Mouse (Mus musculus): ENCODE measurements at regions not wholly inside any gene's neighbourhood (a gene's known extent, or its start where the extent isn't known, plus 50 kb on each side); places are given as distances from the start of the nearest gene placed in this dataset.

DNA sequence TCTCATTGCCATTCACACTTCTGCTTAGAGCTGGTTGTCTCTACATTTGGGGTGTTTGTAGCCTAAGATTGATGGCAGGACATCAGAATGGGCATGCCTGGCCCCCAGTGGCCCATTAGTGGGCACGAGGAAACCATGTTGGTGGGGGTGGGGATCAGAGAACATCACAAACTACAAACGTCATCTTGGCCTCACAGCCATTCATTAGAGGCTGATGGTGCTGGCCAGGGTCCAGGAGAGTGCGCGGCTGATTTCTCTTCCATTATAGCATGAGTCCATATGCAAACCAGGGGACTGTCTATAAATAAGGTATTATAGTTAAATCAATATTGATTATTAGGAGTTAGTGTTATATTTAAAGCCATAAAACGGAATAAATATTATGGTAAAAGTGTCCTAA is 67.9 kb downstream of the 3100002H09Rik start:
- no peak for DNase-seq (ENCODE audit: low read depth, low spot score)

DNA sequence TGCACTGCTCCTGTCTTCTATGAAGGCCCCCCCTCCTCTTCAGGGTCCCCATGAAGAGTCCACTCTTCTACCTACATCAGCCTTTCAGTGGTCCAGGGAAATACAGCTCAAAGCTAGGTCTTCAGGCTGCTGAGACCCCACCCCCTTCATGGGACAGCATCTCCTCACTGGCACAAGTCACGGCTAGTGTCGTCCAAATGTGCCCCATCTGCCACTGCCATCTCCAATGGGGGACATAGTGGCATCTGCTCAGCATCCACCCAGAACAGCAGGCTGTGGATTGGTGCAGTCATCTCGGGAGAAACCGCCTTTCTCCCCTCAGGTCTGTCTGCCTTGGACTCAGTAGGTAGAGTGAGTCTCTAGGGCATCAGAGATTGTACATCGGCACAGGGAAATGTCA is 72.1 kb downstream of the 3100002H09Rik start:
- no peak for DNase-seq (ENCODE audit: low read depth, low spot score)

DNA sequence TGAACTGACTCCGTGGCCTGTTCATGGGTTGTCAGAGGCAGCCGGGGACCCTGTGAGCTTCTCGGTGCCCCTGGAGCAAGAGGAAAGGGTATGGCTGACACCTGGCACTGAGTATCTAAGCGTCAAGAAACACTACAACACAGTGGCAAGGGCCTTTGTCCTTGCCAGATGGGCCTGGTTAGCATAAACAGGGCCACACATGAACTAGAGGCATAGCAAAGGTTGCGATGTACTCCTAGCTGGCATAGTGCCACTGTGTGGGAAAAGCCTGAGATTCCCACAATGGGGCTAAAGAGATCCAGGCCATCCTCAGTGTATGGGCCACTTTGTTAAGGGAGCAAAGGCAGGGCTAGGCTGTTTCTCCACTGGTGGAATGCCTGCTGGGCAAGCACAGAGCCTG is 72.9 kb downstream of the 3100002H09Rik start:
- no peak for DNase-seq (ENCODE audit: low read depth, low spot score)

DNA sequence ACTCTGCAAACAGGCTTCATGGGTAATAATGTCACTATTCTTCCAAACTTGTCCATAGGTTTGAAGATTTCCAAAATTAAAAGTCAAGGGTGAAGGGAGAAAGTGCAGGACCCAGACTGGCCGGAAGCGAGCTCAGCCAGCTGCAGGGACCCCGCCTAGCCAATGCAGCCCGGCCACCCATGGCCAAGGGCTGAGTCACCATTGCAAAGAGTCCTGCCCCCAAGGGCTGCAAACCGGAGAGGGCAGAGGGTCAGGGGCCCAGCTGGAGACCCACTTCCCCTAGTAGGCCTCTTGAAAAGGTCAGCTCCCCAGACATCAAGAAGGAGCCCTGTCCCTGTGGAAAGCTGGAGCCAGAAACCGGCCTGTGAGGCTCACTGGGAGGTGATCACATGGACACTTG is 77.0 kb downstream of the 3100002H09Rik start:
- DNase-seq (ENCODE audit: low read depth, low spot score), result no peak

DNA sequence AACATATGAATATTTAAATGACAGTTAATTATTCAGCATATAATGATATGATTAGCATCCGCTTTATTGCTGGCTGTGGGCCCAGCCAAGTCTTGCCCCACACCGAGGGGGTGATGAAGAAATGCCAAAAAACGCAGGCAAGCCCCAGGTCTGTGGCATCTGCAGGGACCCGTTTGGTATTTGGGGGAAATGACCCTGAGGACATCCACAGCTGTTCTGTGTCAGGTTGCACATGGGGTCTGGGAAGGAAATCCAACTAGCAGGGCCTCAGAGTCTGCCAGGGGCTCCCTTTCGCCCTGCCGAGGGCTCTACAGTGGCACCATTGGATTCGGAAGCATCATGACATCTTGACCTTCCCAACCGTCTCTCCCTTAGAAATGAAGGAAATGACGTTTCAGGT is 80.0 kb downstream of the 3100002H09Rik start:
- no peak for DNase-seq (ENCODE audit: low read depth, low spot score)

DNA sequence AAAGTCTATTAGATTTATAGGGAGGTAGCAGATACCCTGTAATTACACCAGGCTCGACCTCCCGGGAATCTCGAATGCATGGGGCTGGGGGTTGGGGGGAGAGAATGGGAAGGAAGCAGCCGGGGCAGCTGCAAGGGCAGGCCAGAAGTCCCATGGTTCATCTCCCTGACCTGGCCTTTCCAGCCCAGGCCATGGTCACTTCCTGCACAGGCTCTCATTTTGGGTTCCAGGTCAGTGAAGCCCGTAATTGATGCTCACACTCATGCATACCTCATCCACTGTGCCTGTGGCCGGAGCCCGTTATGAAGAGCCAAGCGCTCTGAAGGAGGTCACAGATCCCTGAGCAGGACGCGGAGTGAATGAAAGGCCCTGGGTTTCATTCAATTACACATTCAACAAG is 83.8 kb downstream of the 3100002H09Rik start:
- DNase-seq (ENCODE audit: low read depth, low spot score), result peak; percentile 6

DNA sequence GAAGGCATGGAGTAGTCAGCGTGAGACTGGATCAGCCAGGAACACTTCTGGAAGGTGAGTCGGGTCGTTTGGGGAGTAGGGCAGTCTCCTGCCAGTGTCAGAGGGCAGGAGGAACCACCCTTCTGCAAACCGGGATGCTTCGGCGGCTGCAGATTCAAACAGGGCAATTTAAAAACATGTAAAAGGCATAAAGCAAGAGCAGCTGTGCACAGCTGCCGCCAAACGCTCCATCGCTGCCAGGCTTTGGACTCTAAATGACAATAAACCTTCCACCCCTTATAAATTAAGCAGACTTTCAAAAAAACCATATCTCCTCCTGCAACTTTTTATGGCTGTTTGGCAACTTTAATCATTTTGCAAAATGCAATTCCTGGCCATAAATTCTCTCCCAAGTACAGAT is 84.2 kb downstream of the 3100002H09Rik start:
- peak; percentile 27 for DNase-seq (ENCODE audit: low read depth, low spot score)

DNA sequence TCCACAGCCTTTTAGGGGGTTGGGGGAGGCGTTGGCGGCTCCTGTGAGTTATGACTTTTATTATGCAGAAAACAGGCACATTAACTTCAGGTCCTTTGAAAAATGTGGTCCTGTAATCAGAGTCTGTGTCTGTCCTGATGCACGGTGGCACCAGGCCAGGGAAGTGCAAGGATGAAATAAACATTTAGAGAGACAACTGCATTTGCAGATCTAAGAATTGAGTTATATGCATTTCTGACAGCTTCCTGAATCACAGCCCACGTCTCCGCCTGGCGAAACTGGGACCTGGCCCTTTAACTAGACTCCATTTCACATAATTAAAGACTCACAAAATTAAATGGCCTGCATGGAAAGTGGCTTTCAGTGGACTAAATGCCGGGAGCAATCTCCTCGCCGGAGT is 90.3 kb downstream of the 3100002H09Rik start:
- DNase-seq (ENCODE audit: low read depth, low spot score), result no peak

DNA sequence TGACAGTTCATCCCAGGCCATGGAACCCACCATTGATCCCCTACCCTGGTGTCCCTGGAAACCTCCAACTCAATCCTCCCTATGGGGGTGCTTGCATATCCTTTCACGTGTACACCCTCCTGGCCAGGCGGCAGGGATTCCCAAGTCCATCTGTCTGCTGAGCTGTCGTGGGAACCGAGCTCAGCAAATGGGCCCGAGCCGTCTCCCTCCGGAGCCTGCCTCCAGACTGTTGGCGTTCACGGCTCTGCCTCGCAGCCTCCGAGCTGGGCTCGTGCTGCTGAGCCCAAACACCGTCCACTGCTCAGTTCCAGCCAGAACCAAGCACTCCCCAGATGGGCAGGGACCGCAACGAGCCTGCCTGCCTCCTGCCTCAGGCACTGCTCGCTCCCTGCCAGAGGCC is 98.8 kb downstream of the 3100002H09Rik start:
- no peak for DNase-seq (ENCODE audit: low read depth, low spot score)

DNA sequence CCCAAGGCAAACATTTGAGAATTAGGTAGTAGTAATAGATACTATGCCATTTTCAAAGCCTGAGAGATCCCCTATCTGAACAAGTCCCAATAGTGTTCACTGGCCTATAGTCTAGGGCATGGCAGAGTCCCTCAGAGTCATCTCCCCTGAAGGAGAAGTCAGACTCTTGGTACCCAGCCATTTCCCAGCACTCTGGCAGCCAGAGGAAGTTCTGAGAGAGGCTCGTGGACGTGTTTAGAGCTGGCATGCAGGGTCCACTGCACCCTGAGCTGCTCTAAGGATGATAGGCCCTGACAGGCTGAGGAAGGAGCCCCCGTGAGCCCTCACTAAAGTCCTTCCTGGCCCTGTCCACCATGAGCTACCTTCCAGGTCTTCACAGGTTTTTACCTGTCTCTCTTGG is 99.8 kb downstream of the 3100002H09Rik start:
- DNase-seq (ENCODE audit: low read depth, low spot score), result no peak

DNA sequence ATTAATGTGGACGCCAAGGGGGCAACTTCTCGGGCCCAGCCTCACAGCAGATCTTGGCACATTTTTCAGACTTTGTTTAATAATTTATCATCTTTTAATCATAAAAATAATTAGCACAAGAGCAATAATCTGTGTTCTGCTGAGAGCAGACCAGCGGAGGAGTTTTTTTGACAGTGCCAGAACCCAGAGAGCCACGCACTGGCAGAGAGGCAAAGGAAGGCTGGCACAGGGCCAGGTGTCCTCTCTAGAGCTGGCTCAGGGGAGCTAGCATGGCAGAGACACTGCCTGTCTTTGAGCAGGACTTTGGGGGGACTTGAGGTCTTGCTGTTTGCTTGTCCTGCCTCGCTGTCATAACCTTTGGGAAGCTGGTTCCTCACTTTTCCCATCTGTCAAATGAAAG is 100.9 kb downstream of the 3100002H09Rik start:
- DNase-seq (ENCODE audit: low read depth, low spot score), result no peak

DNA sequence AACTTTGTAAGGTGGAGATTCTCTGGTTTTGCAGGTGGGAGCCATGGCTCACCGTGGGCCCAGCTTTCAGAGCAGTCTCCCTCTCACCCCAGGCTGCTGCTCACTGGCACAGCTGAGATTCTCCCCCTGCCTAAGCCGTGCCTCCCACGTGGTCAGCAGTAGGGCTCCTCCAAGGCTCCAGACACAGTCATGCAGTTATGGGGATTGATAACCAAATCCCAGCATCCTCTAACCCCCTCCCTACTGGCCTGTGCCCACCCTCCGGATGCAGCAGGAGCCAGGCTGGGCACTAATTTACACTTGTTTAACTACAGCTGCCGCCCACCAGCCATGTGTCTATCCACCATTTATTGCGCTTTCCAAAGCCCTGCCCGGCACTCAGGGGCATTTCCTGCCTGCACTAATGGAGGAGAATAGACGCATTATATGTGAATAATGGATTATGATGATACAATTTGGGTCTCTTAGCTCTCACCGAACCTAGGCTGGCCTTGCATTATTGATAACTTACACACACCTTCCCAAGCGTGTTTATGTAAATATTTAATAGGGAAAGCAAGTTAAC is 104.4 kb downstream of the 3100002H09Rik start:
- DNase-seq (ENCODE audit: low read depth, low spot score), result no peak

DNA sequence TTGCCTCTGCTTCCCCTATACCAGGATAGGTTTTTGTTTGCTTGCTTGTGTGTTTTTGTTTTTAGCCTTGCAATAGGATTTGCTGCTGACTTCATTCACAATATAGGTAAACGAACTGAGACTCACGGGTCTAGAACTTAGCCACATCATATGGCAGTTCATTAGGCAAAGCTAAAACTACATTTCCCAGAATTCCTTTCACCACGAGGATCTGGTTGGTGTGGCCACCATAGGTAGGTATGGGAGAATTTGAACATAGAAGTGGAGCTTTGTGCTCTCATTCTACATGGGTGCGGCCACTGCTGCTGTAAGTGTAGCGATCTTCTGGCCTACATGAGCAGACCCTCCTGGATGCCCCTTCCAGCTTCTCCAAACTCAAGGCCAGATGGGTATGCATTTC is 108.8 kb downstream of the 3100002H09Rik start:
- DNase-seq (ENCODE audit: low read depth, low spot score), result no peak

DNA sequence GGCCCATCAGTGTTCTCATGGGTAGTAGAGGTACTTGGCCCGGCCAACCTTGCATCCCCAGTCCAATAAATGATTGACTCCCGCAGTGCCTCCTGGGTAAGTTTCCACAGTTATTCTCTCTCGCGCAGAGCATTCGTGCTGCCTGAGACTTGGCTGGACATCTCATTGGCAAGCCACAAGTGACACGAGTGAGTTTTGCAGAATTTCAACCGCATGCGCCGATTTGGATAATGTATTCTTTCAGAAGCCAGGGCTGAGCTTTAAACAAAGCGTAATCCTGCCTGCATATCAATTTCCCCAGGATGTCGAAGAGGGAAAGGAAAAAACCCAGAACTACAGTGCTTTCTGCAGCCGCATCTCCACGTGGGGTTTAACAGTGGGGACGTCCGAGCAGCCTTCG is 112.6 kb downstream of the 3100002H09Rik start:
- DNase-seq (ENCODE audit: low read depth, low spot score), result no peak

DNA sequence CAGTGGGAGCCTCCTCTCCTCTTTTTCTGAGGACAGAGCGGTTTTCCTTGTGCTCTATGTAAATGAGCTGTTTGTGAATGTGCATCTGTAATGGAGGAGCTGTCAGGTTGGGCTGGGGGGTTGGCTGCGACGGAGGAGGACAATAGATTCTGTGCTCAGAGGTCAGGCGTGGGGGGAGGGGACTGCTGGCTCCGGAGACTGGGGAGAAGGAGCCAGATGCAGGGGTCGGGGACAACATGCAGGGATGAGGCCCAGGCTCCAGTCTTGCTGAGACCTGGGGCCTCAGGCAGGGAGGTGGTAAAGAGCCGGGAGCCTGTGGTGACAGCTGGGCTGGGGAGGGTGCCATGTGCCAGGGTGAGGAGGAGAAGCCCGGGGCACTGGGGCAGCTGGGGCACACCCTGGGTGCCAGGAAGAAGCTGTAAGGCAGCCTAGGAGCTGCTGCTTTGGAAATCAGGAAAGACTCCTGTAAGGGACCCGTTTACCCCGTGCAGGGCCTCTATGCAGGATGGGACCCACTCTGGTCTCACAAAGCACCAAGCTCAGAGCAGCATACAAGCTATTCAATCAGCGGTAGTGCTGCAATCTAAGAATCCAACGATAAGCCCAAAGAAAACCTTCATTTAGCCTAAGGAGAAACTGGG is 124.5 kb downstream of the 3100002H09Rik start:
- no peak for DNase-seq (ENCODE audit: low read depth, low spot score)

DNA sequence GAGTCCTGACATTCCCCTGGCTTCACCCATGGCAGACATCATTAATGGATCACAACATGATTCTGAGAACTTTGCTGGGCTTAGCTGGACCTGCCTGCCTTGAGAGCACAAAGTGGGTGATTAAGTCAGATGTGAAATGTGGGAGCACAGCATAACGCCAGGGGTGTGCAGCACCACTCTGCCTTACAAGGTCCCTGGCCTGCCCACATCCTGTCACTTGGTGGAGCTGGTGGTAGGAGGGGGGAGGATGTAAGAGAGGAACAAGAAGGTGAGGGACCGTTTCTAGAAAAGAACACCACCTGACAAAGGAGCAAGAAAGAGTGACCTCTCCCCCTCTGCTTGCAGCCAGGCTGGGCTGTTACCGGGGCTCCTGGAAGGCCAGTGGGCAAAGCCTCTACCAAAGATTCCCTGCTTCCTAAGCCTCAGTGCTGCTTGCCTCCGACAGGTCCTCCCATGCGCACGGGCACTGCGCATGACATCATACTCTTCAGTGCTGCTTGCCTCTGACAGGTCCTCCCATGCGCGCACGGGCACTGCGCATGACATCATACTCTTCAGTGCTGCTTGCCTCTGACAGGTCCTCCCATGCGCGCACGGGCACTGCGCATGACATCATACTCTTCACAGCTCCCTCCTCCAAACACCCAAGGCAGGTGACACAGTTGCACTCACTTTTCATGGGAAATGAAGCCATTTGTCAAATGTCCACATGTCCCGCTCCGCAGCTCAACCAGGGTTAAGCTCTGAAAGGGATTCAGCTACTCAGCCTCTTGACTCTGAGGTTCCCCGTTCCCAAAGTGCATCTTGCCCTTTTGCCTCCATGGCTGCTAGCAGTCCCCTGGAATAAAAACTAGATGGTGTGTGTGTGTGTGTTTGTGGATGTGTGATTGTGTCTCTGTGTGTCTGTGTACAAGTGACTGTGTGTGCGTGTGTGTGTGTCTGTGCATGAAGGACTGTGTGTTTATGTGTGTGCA is 125.7 kb downstream of the 3100002H09Rik start:
- DNase-seq (ENCODE audit: low read depth, low spot score), result no peak

DNA sequence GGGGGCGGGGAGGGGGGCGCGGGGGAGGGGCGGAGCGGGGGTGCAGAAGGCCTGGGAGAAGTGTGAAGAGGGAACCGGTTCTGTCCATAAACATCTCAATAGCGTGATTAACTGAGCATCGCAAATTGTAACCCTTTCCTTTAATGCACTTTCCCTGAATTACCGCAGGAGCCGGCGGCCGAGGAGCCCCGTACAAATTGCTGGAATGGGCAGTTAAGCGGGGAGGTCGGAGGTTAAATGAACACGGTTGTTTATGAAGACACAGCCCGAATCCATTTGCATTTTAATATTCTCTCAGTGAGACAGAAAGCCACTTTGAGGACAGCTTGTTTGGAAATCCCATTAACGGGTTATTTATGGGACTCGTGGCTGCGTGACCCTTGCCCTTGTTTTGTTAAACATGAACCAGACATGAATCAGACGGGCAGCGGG is 132.7 kb downstream of the 3100002H09Rik start:
- DNase-seq (ENCODE audit: low read depth, low spot score), result peak; percentile 66

DNA sequence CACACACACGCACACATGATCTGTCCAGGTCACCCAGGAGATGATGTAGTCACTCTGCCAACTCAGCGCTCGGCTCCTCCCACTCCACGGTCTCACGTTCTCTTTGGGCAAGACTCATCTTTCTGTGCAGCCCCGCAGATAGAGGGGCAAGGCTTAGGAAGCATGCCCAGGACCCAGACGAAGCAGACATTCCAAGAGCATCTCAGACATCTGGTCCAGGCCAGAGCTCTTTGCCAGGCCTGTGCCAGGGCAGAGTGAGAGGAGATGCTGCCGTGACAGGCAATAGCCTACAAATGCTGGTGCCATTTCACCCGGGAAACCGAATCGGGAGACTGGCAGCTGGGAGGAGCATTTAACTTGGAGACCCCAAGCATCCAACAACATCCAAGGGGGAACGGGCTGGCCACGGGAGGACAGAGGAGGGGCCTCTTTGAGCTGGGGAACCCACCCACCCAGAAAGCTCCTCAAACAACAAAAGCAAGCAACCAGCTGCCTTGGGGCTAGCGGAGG is 133.2 kb downstream of the 3100002H09Rik start:
- peak; percentile 13 for DNase-seq (ENCODE audit: low read depth, low spot score)

DNA sequence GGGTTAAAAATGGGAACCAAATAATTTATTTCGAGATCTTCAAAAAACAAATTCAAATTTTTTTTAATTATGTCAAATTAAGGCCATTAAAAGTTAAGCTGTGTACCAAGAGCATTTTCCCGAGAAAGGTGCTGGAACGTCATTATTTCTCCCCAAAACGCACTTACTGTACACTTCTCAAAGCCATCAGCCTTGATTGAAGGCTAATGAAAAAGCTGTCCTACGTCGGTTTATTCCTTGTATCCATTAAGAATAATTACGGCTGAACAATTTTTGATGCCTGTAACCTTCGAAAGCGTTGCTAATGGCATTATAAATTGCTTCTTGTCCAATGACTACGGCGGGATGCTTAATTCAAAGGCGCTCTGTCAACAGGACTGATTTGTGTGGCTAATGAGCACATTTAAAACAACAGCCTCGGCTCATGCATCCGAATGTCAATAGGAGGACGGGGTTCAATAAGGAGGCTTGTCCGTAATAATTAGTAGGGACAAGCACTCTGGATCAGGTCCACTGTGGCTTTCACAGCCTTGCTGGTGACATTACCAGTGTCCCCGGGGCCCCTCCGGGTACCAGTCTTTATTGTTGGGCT is 145.3 kb downstream of the 3100002H09Rik start:
- DNase-seq (ENCODE audit: low read depth, low spot score), result no peak

DNA sequence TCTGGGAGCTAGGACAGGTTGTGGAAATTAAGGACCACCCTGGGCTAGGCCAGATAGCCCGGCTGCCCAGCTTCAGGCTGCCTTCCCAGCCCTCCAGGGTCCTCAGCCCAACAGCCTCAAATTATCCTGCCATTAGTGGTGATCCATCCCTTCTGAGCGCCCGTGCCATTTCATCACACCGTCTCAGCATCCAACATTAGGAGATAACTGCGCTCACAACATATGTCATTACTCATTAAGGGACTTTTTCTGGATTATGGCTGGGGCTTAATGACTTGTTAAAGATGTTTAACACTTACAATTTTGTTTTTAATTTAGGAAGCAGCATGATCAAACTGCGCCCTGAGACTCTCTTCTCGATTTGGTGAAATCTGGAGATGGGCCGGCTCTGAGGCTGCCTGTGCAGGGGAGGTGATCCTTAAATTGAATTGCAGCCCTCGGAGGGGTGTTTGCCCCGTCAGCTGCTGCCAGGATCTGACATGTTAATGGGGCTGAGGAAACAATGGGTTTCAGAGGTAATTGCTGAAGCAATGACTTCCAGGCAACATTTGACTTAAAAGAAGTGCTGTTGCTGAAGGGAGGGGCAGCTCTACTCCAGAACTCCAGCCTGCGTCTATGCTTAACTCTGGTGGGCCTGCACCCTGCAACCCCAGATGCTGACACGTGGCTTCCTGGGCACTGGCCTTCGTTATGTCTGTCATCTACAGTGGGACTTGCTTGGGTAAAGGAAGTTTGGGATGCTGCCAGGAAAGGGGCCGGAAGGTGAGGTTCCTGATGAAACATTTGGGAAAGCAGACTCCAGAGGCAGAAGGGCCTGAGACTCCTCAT is 154.9 kb downstream of the 3100002H09Rik start:
- DNase-seq (ENCODE audit: low read depth, low spot score), result no peak

DNA sequence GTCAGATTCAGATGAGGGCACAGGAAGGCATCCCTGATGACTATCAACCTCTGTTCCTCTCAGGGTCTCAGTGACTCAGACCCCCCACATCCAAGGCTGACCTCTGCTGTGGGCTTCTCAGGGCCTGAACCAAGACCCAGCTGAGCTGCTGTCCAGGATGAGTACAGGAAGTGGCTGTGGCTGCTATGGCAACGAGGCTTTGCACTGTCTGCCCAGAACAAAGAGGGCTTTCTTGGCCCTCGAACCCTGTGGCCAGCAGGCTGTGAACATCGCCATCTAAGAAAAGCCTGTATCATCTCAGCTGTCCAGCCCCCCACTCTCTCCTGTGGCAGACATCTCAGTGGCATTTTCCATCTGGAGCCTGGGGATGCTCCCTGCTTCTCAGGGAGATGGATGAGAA is 159.5 kb downstream of the 3100002H09Rik start:
- DNase-seq (ENCODE audit: low read depth, low spot score), result no peak

All from forelimb bud, embryonic 11.5 days (tissue).